Mouse (Mus musculus): ENCODE measurements at regions not wholly inside any gene's neighbourhood (a gene's known extent, or its start where the extent isn't known, plus 50 kb on each side); places are given as distances from the start of the nearest gene placed in this dataset.

- 92% methylated on average over 1 of the region's 1 CpGs for WGBS
- Histone ChIP-seq H3K4me1 (replicated peaks) (no peaks in the 10 kb centered on the region; the same call in 1 of the 2 replicates), H3K36me3 (no peaks in the 10 kb centered on the region), H3K27ac (replicated peaks) (no peak overlapping the region), H3K27me3 (no peaks in the 10 kb centered on the region), H3K9me3 (no peaks in the 10 kb centered on the region), H3K9ac (no peak overlapping the region), H3K4me3 (no peak overlapping the region), H3K4me2 (no peak overlapping the region)
- ATAC-seq (ENCODE audit: low read depth) = peak; percentile 53; the same call in 1 of the 2 replicates
Observed at GRCm38 (mm10) chr14:103911280-103911679, 67.1 kb upstream of the Ednrb start.

- Histone ChIP-seq H3K4me3 (no peak overlapping the region), H3K9ac (no peak overlapping the region), H3K9me3 (no peaks in the 10 kb centered on the region), H3K27me3 (no peaks in the 10 kb centered on the region), H3K36me3 (no peaks in the 10 kb centered on the region), H3K27ac (replicated peaks) (no peak overlapping the region), H3K4me1 (replicated peaks) (no peaks in the 10 kb centered on the region; the same call in 1 of the 2 replicates), H3K4me2 (no peak overlapping the region)
- 52% methylated on average over 2 of the region's 2 CpGs for WGBS
- ATAC-seq (ENCODE audit: low read depth) = no peak
Observed at GRCm38 (mm10) chr14:103906417-103907070, 62.3 kb upstream of the Ednrb start.

GRCm38 (mm10) chr14:103900817-103901216, 56.6 kb upstream of the Ednrb start:
- Histone ChIP-seq H3K4me3 (no peak overlapping the region), H3K27me3 (no peaks in the 10 kb centered on the region), H3K36me3 (no peaks in the 10 kb centered on the region), H3K4me2 (no peak overlapping the region), H3K4me1 (replicated peaks) (peaks cover 16% of the 10 kb centered on the region), H3K9ac (no peak overlapping the region), H3K9me3 (no peaks in the 10 kb centered on the region), H3K27ac (replicated peaks) (no peak overlapping the region)
- no peak for ATAC-seq (ENCODE audit: low read depth)
- WGBS = 72% methylated on average over 2 of the region's 2 CpGs

GRCm38 (mm10) chr14:103899111-103899814, 55.1 kb upstream of the Ednrb start:
- Histone ChIP-seq H3K27ac (replicated peaks) (peak overlapping the region; percentile 80), H3K4me2 (peak overlapping the region; percentile 58), H3K27me3 (no peaks in the 10 kb centered on the region), H3K9ac (peak overlapping the region; percentile 57), H3K9me3 (no peaks in the 10 kb centered on the region), H3K4me1 (replicated peaks) (peaks cover 16% of the 10 kb centered on the region), H3K4me3 (peak overlapping the region; percentile 28), H3K36me3 (no peaks in the 10 kb centered on the region)
- 2% methylated on average over 22 of the region's 22 CpGs for WGBS
- ATAC-seq (ENCODE audit: low read depth) = peak; percentile 95

- Histone ChIP-seq H3K4me1 (replicated peaks) (peaks cover 16% of the 10 kb centered on the region), H3K9ac (peak overlapping the region; percentile 57), H3K27me3 (no peaks in the 10 kb centered on the region), H3K27ac (replicated peaks) (peak overlapping the region; percentile 80), H3K4me3 (peak overlapping the region; percentile 28), H3K9me3 (no peaks in the 10 kb centered on the region), H3K36me3 (no peaks in the 10 kb centered on the region), H3K4me2 (peak overlapping the region; percentile 58)
- peak; percentile 90 for ATAC-seq (ENCODE audit: low read depth)
- WGBS = 5% methylated on average over 9 of the region's 9 CpGs
Observed at GRCm38 (mm10) chr14:103898689-103899088, 54.5 kb upstream of the Ednrb start.

GRCm38 (mm10) chr14:103895261-103895660, 51.1 kb upstream of the Ednrb start:
- Histone ChIP-seq H3K27ac (replicated peaks) (no peak overlapping the region), H3K4me1 (replicated peaks) (peaks cover 16% of the 10 kb centered on the region), H3K4me3 (no peak overlapping the region), H3K9ac (no peak overlapping the region), H3K36me3 (no peaks in the 10 kb centered on the region), H3K4me2 (no peak overlapping the region), H3K9me3 (no peaks in the 10 kb centered on the region), H3K27me3 (no peaks in the 10 kb centered on the region)
- WGBS = 85% methylated on average over 7 of the region's 7 CpGs
- ATAC-seq (ENCODE audit: low read depth) = no peak

Measured in neural tube, embryonic 13.5 days (tissue).